Mouse (Mus musculus) MEL (cell line): Measurements from ENCODE around the gene Purb.

Experiments
- CHD2 ChIP-seq: IDR thresholded peaks from 2 replicates; pipeline ENCODE4 v1.6.1; 2011; ENCODE audit warnings: low read length, improper control_type of control experiment
- MAZ ChIP-seq: IDR thresholded peaks from 2 replicates; pipeline ENCODE4 v1.6.1; 2012; ENCODE audit warnings: low read depth, mild to moderate bottlenecking, inconsistent platforms, low read length, improper control_type of control experiment
- NELFE ChIP-seq: IDR thresholded peaks from 2 replicates; pipeline ENCODE4 v1.6.1; 2011; ENCODE audit warnings: low read depth, low read length, improper control_type of control experiment
- ZKSCAN1 ChIP-seq: IDR thresholded peaks from 2 replicates; pipeline ENCODE4 v1.6.1; 2012; ENCODE audit warnings: low read depth, mild to moderate bottlenecking, inconsistent platforms, low read length, improper control_type of control experiment, moderate library complexity

DNA sequence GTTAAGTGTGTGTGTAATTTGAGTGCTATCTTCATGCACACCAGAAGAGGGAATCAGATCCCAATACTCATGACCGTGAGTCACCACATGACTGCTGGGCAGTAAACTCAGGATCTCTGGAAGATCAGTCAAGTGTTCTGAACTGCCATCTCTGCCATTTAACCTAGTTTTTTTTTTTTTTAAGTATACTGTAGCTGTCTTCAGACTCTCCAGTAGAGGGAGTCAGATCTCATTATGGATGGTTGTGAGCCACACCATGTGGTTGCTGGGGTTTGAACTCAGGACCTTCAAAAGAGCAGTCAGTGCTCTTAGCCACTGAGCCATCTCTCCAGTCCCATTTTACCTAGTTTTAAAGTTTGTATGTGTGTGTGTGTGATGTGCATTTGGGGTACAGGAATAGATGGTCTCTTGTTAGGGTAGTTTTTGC is 48.0 kb upstream of the Purb start:
- no peak for TF ChIP-seq MAZ
- no peak for TF ChIP-seq ZKSCAN1
- no peak for TF ChIP-seq CHD2
- no peak for TF ChIP-seq NELFE
